Mouse (Mus musculus): ENCODE data around the gene Zfp687. TPM values are rescaled to one million over a fixed set of nuclear protein-coding genes. Genes with fewer than 3 reads are reported as not detected.
"Not testable (repeated sequence)": the region's sequence is repeated elsewhere in the genome, so short reads cannot be mapped to it uniquely, and the experiment has no call there.

The Zfp687 gene
- polyA plus RNA-seq, 1 experiment from 2014 or later: 18.0 TPM

DNA sequence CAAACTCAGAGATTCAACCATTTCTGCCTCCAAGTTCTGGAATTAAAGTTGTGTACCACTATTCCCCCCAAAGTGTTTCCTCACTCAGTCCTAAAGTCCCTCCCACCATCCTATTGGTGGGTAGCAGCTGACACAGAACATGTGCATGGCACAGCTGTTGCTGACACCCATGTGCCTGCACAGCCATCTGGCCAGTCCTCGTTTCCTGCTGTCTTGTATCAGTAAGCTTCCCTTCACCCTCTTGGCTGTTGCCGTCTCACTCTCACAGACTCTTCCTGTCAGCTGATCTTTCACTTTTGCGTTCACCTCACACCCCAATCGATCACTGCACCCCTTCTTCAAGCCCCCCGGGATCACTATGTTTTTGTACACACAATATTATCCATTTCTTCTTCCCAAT, 12.5 kb upstream of the Zfp687 start:
- Histone ChIP-seq H3K36me3 (replicated peaks; ENCODE audit: control insufficient read depth, insufficient read depth, low read depth, low read length) (peaks cover 3% of the 10 kb centered on the region), H3K4me1 (ENCODE audit: control insufficient read depth, insufficient read depth, low read length) (no peaks in the 10 kb centered on the region), H3K27ac (replicated peaks; ENCODE audit: low read depth, low read length) (no peak overlapping the region), H3K9me3 (replicated peaks; ENCODE audit: control insufficient read depth, low read length) (no peaks in the 10 kb centered on the region), H3K27me3 (ENCODE audit: control insufficient read depth, insufficient read depth, low read length) (no peaks in the 10 kb centered on the region), H3K4me3 (ENCODE audit: low read depth, low read length) (no peak overlapping the region), H3K4me2 (ENCODE audit: low read depth, low read length) (no peak overlapping the region), H3K9ac (replicated peaks; ENCODE audit: low read length) (no peak overlapping the region)
- ATAC-seq (replicated peaks; ENCODE audit: insufficient number of reproducible peaks, low FRiP score, low TSS enrichment, low read depth): no peak
- WGBS: 70% methylated on average over 5 of the region's 5 CpGs
- no peak for DNase-seq (ENCODE audit: low spot score)

GRCm38 (mm10) chr3:95027057-95027645, 11.9 kb upstream of the Zfp687 start:
- Histone ChIP-seq H3K9me3 (replicated peaks; ENCODE audit: control insufficient read depth, low read length) (no peaks in the 10 kb centered on the region), H3K36me3 (replicated peaks; ENCODE audit: control insufficient read depth, insufficient read depth, low read depth, low read length) (no peaks in the 10 kb centered on the region; the same call in 1 of the 2 replicates), H3K27me3 (ENCODE audit: control insufficient read depth, insufficient read depth, low read length) (no peaks in the 10 kb centered on the region), H3K27ac (replicated peaks; ENCODE audit: low read depth, low read length) (no peak overlapping the region), H3K4me2 (ENCODE audit: low read depth, low read length) (no peak overlapping the region), H3K9ac (replicated peaks; ENCODE audit: low read length) (no peak overlapping the region), H3K4me1 (ENCODE audit: control insufficient read depth, insufficient read depth, low read length) (no peaks in the 10 kb centered on the region), H3K4me3 (ENCODE audit: low read depth, low read length) (no peak overlapping the region)
- WGBS: 68% methylated on average over 5 of the region's 5 CpGs
- no peak for ATAC-seq (replicated peaks; ENCODE audit: insufficient number of reproducible peaks, low FRiP score, low TSS enrichment, low read depth)
- no peak for DNase-seq (ENCODE audit: low spot score)

DNA sequence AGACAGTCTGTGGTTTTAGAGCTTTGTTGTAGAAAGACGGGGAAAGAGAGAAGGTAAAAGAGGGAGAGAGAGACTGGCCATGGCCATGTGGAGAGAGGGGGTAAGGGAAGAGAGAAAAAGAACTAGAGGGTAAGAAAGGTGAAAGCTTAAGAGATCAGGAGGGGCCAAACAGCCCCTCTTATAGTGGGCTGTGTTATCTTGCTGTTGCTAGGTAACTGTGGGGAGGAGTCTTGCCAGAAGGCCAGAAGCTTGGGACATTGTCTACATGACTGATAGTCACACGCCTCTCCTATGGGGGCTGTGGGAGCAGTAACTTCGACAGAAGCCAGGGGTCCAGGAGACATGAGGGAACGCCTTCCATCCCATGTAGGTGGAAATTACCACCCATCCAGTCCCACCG, 10.0 kb upstream of the Zfp687 start:
- 69% methylated on average over 5 of the region's 5 CpGs for WGBS
- Histone ChIP-seq H3K27ac (replicated peaks; ENCODE audit: low read depth, low read length) (no peak overlapping the region), H3K27me3 (ENCODE audit: control insufficient read depth, insufficient read depth, low read length) (no peaks in the 10 kb centered on the region), H3K4me2 (ENCODE audit: low read depth, low read length) (no peak overlapping the region), H3K4me1 (ENCODE audit: control insufficient read depth, insufficient read depth, low read length) (no peaks in the 10 kb centered on the region), H3K36me3 (replicated peaks; ENCODE audit: control insufficient read depth, insufficient read depth, low read depth, low read length) (no peaks in the 10 kb centered on the region), H3K9me3 (replicated peaks; ENCODE audit: control insufficient read depth, low read length) (no peaks in the 10 kb centered on the region), H3K9ac (replicated peaks; ENCODE audit: low read length) (no peak overlapping the region), H3K4me3 (ENCODE audit: low read depth, low read length) (no peak overlapping the region)
- ATAC-seq (replicated peaks; ENCODE audit: insufficient number of reproducible peaks, low FRiP score, low TSS enrichment, low read depth) (no peak), DNase-seq (ENCODE audit: low spot score) (no peak)

GRCm38 (mm10) chr3:95024551-95024950, 9.3 kb upstream of the Zfp687 start:
- H3K4me1 ChIP-seq (ENCODE audit: control insufficient read depth, insufficient read depth, low read length): no peaks in the 10 kb centered on the region
- ATAC-seq (replicated peaks; ENCODE audit: insufficient number of reproducible peaks, low FRiP score, low TSS enrichment, low read depth) (no peak), DNase-seq (ENCODE audit: low spot score) (no peak)
- no peaks in the 10 kb centered on the region for H3K36me3 ChIP-seq (replicated peaks; ENCODE audit: control insufficient read depth, insufficient read depth, low read depth, low read length)
- H3K9ac ChIP-seq (replicated peaks; ENCODE audit: low read length): no peak overlapping the region
- no peaks in the 10 kb centered on the region for H3K27me3 ChIP-seq (ENCODE audit: control insufficient read depth, insufficient read depth, low read length)
- WGBS: 29% methylated on average over 11 of the region's 11 CpGs
- no peak overlapping the region for H3K4me2 ChIP-seq (ENCODE audit: low read depth, low read length)
- no peak overlapping the region for H3K4me3 ChIP-seq (ENCODE audit: low read depth, low read length)
- no peak overlapping the region for H3K27ac ChIP-seq (replicated peaks; ENCODE audit: low read depth, low read length)
- H3K9me3 ChIP-seq (replicated peaks; ENCODE audit: control insufficient read depth, low read length): no peaks in the 10 kb centered on the region

- 82% methylated on average over 5 of the region's 5 CpGs for WGBS
- not testable (repeated sequence) for H3K27ac ChIP-seq (replicated peaks; ENCODE audit: low read depth, low read length); H3K27me3 ChIP-seq (ENCODE audit: control insufficient read depth, insufficient read depth, low read length); H3K9me3 ChIP-seq (replicated peaks; ENCODE audit: control insufficient read depth, low read length); H3K4me1 ChIP-seq (ENCODE audit: control insufficient read depth, insufficient read depth, low read length); ATAC-seq (replicated peaks; ENCODE audit: insufficient number of reproducible peaks, low FRiP score, low TSS enrichment, low read depth); DNase-seq (ENCODE audit: low spot score); H3K4me2 ChIP-seq (ENCODE audit: low read depth, low read length); H3K4me3 ChIP-seq (ENCODE audit: low read depth, low read length); H3K9ac ChIP-seq (replicated peaks; ENCODE audit: low read length); H3K36me3 ChIP-seq (replicated peaks; ENCODE audit: control insufficient read depth, insufficient read depth, low read depth, low read length)
Observed at GRCm38 (mm10) chr3:95020956-95021355, 5.7 kb upstream of the Zfp687 start.

- Histone ChIP-seq H3K4me2 (ENCODE audit: low read depth, low read length) (no peak overlapping the region), H3K27me3 (ENCODE audit: control insufficient read depth, insufficient read depth, low read length) (no peaks in the 10 kb centered on the region), H3K4me1 (ENCODE audit: control insufficient read depth, insufficient read depth, low read length) (peaks cover 6% of the 10 kb centered on the region; the same call in 1 of the 2 replicates), H3K9me3 (replicated peaks; ENCODE audit: control insufficient read depth, low read length) (no peaks in the 10 kb centered on the region), H3K4me3 (ENCODE audit: low read depth, low read length) (no peak overlapping the region), H3K27ac (replicated peaks; ENCODE audit: low read depth, low read length) (no peak overlapping the region), H3K9ac (replicated peaks; ENCODE audit: low read length) (no peak overlapping the region), H3K36me3 (replicated peaks; ENCODE audit: control insufficient read depth, insufficient read depth, low read depth, low read length) (no peaks in the 10 kb centered on the region)
- ATAC-seq (replicated peaks; ENCODE audit: insufficient number of reproducible peaks, low FRiP score, low TSS enrichment, low read depth) (no peak), DNase-seq (ENCODE audit: low spot score) (no peak)
- WGBS: 91% methylated on average over 2 of the region's 2 CpGs
Observed at GRCm38 (mm10) chr3:95018741-95019140, 3.5 kb upstream of the Zfp687 start.

- 6% methylated on average over 21 of the region's 21 CpGs for WGBS
- Histone ChIP-seq H3K9me3 (replicated peaks; ENCODE audit: control insufficient read depth, low read length) (no peaks in the 10 kb centered on the region), H3K36me3 (replicated peaks; ENCODE audit: control insufficient read depth, insufficient read depth, low read depth, low read length) (peaks cover 4% of the 10 kb centered on the region), H3K4me3 (ENCODE audit: low read depth, low read length) (peak overlapping the region; percentile 86), H3K4me1 (ENCODE audit: control insufficient read depth, insufficient read depth, low read length) (peaks cover 7% of the 10 kb centered on the region; the same call in 1 of the 2 replicates), H3K9ac (replicated peaks; ENCODE audit: low read length) (0 out of 2 replicates have a peak overlapping the region, but pooled peaks have one; percentile 61), H3K4me2 (ENCODE audit: low read depth, low read length) (peak overlapping the region; percentile 45), H3K27me3 (ENCODE audit: control insufficient read depth, insufficient read depth, low read length) (no peaks in the 10 kb centered on the region), H3K27ac (replicated peaks; ENCODE audit: low read depth, low read length) (peak overlapping the region; percentile 89; the same call in 1 of the 2 replicates)
- ATAC-seq (replicated peaks; ENCODE audit: insufficient number of reproducible peaks, low FRiP score, low TSS enrichment, low read depth) (no peak), DNase-seq (ENCODE audit: low spot score) (no peak)
Observed at GRCm38 (mm10) chr3:95016532-95017056, 1.3 kb upstream of the Zfp687 start.

DNA sequence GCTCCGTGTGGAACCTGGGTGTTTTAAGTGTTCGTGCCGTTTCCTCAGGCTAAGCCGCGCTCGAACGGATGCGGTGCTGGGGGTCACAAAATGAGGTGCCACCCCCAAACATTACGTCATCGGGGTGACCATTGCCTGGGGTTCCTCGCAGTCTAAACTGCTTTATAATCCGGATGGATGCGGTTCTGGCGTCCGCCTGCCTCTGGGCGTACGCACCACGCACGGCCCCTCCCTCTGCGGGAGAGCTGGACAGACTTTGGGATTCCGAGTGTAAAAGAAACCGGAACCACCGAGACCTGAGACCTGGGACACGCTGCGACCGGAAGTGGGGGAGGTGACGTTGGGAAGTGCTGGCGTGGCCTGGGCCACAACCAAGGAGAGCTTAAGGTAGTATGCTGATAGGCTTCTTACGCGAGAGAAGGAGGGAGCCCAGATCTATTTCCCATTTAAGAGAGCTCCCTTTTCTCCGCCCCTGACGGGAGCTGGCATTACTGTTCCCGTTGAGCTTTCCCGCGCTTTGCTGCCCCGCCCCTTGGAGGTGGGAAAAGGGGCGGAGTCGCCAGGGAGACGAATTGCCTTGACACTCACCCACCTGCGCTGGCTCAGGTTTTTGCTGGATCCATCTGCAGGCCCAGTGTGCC, 763 bp upstream of the Zfp687 start:
- peaks cover 6% of the 10 kb centered on the region for H3K36me3 ChIP-seq (replicated peaks; ENCODE audit: control insufficient read depth, insufficient read depth, low read depth, low read length)
- ATAC-seq (replicated peaks; ENCODE audit: insufficient number of reproducible peaks, low FRiP score, low TSS enrichment, low read depth): peak; percentile 54
- H3K27me3 ChIP-seq (ENCODE audit: control insufficient read depth, insufficient read depth, low read length): no peaks in the 10 kb centered on the region
- peak; percentile 94 for DNase-seq (ENCODE audit: low spot score)
- H3K27ac ChIP-seq (replicated peaks; ENCODE audit: low read depth, low read length): peak overlapping the region; percentile 89
- under 1% methylated on average over 40 of the region's 40 CpGs for WGBS
- H3K9me3 ChIP-seq (replicated peaks; ENCODE audit: control insufficient read depth, low read length): no peaks in the 10 kb centered on the region
- peaks cover 7% of the 10 kb centered on the region; the same call in 1 of the 2 replicates for H3K4me1 ChIP-seq (ENCODE audit: control insufficient read depth, insufficient read depth, low read length)
- peak overlapping the region; percentile 61 for H3K9ac ChIP-seq (replicated peaks; ENCODE audit: low read length)
- H3K4me3 ChIP-seq (ENCODE audit: low read depth, low read length): peak overlapping the region; percentile 86
- peak overlapping the region; percentile 45 for H3K4me2 ChIP-seq (ENCODE audit: low read depth, low read length)

All from embryonic facial prominence, embryonic 11.5 days (tissue).